Mouse (Mus musculus) limb, embryonic 14.5 days (tissue): ENCODE results near the gene Adam22. TPM values are rescaled to one million over a fixed set of nuclear protein-coding genes. Genes with fewer than 3 reads are reported as not detected.

Source experiments
- ATAC-seq: fragments of 200-750 bp; cut with Nextera tagmentation; 2 replicates; pipeline ENCODE4 v1.8.0; 2017; ENCODE audit warnings: low read depth, moderate number of reproducible peaks, moderate TSS enrichment; ENCODE audit not compliant: low FRiP score
- DNase-seq: peaks from one replicate; pipeline ENCODE4 v3.0.0-alpha.2; 2015; ENCODE audit warnings: low spot score
- H3K27ac ChIP-seq: fragments of 300-500 bp; sonication (generic); replicated peaks from 2 replicates; pipeline ENCODE4 v1.5.1; 2014; ENCODE audit warnings: low read depth, mild to moderate bottlenecking, low read length, moderate library complexity, mixed read lengths
- H3K27me3 ChIP-seq: fragments of 300-500 bp; sonication (generic); 2 replicates; pipeline ENCODE4 v1.6.1; 2014; ENCODE audit warnings: low read length, mixed read lengths; ENCODE audit not compliant: control insufficient read depth, insufficient read depth
- H3K36me3 ChIP-seq: fragments of 300-500 bp; sonication (generic); 2 replicates; pipeline ENCODE4 v1.6.1; 2014; ENCODE audit warnings: mild to moderate bottlenecking, low read length, moderate library complexity, mixed read lengths; ENCODE audit not compliant: control insufficient read depth, insufficient read depth
- H3K4me1 ChIP-seq: fragments of 300-500 bp; sonication (generic); 2 replicates; pipeline ENCODE4 v1.6.1; 2014; ENCODE audit warnings: antibody characterized with exemption, low read length, mixed read lengths; ENCODE audit not compliant: control insufficient read depth, insufficient read depth
- H3K4me2 ChIP-seq: fragments of 300-500 bp; sonication (generic); replicated peaks from 2 replicates; pipeline ENCODE4 v1.6.1; 2014; ENCODE audit warnings: low read depth, mild to moderate bottlenecking, low read length, moderate library complexity; ENCODE audit not compliant: severe bottlenecking
- H3K4me3 ChIP-seq: fragments of 300-500 bp; sonication (generic); replicated peaks from 2 replicates; pipeline ENCODE4 v1.5.1; 2014; ENCODE audit warnings: low read length
- H3K9ac ChIP-seq: fragments of 300-500 bp; sonication (generic); 2 replicates; pipeline ENCODE4 v1.6.1; 2014; ENCODE audit warnings: mild to moderate bottlenecking, low read depth, low read length, moderate library complexity; ENCODE audit not compliant: severe bottlenecking
- H3K9me3 ChIP-seq: fragments of 300-500 bp; sonication (generic); 2 replicates; pipeline ENCODE4 v1.6.1; 2016; ENCODE audit warnings: low read length; ENCODE audit not compliant: control insufficient read depth
- POLR2A ChIP-seq: fragments of 200-500 bp; IDR thresholded peaks from 2 replicates; pipeline ENCODE4 v1.8.0; 2012; ENCODE audit warnings: inconsistent platforms, mild to moderate bottlenecking, moderate library complexity, borderline replicate concordance; ENCODE audit not compliant: insufficient read depth, insufficient read length; ENCODE audit errors: extremely low read depth
- WGBS: fragments of 180-500 bp; shearing (Covaris S2); extraction: QIAGEN DNeasy Blood & Tissue Kit; methylation state at CpG from one replicate; pipeline ENCODE4 v1.1.7; 2014; 5-methylcytosine and 5-hydroxymethylcytosine counted together
- polyA plus RNA-seq, 2 experiments: library from polyadenylated mRNA; depleted of rRNA in 1 of 2; stranded (reverse) in 1 of 2; unstranded in 1 of 2; fragments of >200 nt; fragmentation: Nextera tagmentation in 1 of 2; extraction: Ambion mirVana in 1 of 2; gene quantifications; 2 replicates each; pipeline versions ENCODE4 v1.2.1 to v1.2.3; 2012 to 2014

Adam22 gene
- polyA plus RNA-seq, 2 experiments = 8.6 to 14.3 TPM

DNA sequence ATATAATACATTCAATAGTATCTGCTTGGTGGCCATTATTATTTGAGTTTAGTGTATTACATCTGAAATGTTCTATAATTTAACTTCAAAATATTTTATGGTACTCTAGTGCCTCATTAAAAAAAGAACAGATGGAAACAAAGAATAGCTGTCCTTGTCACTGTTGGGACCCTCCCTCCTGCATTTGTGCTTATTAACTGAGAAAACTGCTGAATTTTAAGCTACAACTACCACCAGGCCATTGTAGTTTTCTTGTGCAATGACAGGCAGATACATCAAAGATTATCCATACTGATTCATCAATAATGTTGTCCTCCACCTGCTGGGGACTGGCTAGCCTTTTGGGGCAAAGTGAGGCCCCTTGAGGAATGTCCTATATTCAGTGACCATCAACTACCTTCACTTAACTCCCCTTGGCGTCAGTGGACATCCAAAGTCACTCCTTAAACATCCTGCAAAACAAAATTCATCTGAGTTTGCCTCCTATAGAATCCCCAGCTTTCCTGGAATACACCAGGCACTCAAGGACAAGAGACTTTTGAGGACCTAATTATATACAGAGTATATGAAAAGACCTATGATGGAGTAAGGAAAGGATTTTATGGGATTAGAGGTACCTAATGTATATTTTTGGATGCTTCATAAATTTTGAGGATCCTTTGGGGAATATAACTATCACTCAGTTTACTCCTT, 26.1 kb upstream of the Adam22 start:
- no peak overlapping the region for H3K4me2 ChIP-seq
- H3K9me3 ChIP-seq = no peaks in the 10 kb centered on the region
- H3K4me1 ChIP-seq = no peaks in the 10 kb centered on the region
- WGBS = 59% methylated on average over 1 of the region's 1 CpGs
- ATAC-seq (no peak), DNase-seq (no peak)
- H3K36me3 ChIP-seq = peaks cover 19% of the 10 kb centered on the region
- no peak overlapping the region for H3K27ac ChIP-seq
- no peak overlapping the region for H3K4me3 ChIP-seq
- H3K9ac ChIP-seq = no peak overlapping the region
- no peaks in the 10 kb centered on the region for H3K27me3 ChIP-seq
- TF ChIP-seq POLR2A = no peak

DNA sequence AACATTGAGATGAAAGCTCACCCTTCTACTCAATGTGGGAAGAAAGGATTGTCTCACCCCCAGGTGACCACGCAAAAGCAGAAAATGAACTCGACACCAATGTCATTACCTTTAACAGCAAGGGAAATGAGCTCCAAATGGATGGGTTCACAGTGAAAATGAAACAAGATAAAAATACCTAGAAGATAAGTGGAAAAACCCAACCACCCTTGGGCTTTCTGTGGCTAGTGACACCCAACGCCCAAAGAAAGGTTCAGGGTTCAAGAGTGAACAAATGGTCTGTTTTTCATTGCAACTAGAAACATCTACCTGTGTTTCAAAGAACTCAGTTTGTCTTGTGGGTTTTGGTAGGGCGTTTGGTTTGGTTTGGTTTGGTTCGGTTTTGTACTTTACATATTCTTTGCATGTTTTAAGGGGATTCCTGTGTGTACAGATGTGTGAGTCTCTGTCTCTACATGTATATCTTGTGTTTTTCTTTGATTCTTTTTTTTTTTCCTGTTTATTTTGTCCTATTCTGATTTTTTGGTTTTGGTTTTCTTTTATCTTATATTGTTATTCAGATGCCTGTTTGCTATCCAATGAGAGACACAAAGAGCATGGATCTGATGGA, 6.4 kb upstream of the Adam22 start:
- DNase-seq = no peak
- no peaks in the 10 kb centered on the region for H3K4me1 ChIP-seq
- no peak for TF ChIP-seq POLR2A
- H3K4me3 ChIP-seq = no peak overlapping the region
- no peaks in the 10 kb centered on the region for H3K9me3 ChIP-seq
- H3K27me3 ChIP-seq = no peaks in the 10 kb centered on the region
- H3K4me2 ChIP-seq = no peak overlapping the region
- 77% methylated on average over 5 of the region's 5 CpGs for WGBS
- H3K36me3 ChIP-seq = no peaks in the 10 kb centered on the region
- no peak overlapping the region for H3K27ac ChIP-seq
- no peak for ATAC-seq
- H3K9ac ChIP-seq = no peak overlapping the region

DNA sequence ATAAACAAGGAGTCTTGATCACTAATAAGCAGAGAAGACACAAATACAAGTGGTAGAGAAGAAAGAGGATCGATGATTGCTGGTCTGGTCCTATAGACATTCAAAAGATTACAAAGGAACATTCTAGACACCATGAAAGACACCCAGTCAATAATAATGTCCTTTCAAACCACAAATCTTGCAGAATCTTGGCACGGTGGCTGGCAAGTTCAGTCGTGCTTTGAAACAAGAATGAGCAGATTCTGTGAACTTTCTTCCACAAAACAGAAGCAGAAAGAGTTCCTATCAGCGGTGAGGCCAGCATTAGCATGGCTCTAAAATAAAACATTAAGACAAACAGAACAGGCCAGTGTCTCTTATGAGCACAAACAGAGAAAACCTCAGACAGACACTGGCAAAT, 5.5 kb upstream of the Adam22 start:
- no peaks in the 10 kb centered on the region for H3K36me3 ChIP-seq
- no peaks in the 10 kb centered on the region for H3K9me3 ChIP-seq
- H3K4me3 ChIP-seq = no peak overlapping the region
- 75% methylated on average over 4 of the region's 4 CpGs for WGBS
- H3K9ac ChIP-seq = no peak overlapping the region
- H3K4me1 ChIP-seq = no peaks in the 10 kb centered on the region
- no peak overlapping the region for H3K27ac ChIP-seq
- H3K27me3 ChIP-seq = no peaks in the 10 kb centered on the region
- no peak for ATAC-seq
- TF ChIP-seq POLR2A = no peak
- DNase-seq = no peak
- no peak overlapping the region for H3K4me2 ChIP-seq

DNA sequence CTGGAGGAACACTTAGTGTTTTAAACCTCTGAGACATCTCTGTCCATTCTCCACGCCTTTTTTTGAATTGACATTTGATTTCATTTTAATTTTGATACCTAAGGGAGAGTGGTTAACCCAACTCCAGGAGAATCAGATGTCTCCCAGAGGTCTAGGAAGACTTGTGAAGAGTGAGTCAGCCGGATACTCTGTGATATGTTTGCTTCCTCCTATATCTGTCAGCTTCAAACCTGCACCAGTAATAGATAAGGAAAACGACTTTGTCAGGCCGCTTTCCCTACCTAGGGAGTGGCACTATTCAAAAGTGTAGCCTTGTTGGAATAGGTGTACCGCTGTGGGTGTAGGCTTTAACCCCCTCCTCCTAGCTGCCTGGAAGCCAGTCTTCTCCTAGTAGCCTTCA, 821 bp upstream of the Adam22 start:
- Histone ChIP-seq H3K36me3 (no peaks in the 10 kb centered on the region), H3K9ac (no peak overlapping the region), H3K4me3 (no peak overlapping the region), H3K27ac (no peak overlapping the region), H3K4me2 (no peak overlapping the region), H3K4me1 (peaks cover 6% of the 10 kb centered on the region; the same call in 1 of the 2 replicates), H3K9me3 (no peaks in the 10 kb centered on the region), H3K27me3 (no peaks in the 10 kb centered on the region)
- ATAC-seq (no peak), DNase-seq (no peak)
- WGBS = 75% methylated on average over 5 of the region's 5 CpGs
- no peak for TF ChIP-seq POLR2A

DNA sequence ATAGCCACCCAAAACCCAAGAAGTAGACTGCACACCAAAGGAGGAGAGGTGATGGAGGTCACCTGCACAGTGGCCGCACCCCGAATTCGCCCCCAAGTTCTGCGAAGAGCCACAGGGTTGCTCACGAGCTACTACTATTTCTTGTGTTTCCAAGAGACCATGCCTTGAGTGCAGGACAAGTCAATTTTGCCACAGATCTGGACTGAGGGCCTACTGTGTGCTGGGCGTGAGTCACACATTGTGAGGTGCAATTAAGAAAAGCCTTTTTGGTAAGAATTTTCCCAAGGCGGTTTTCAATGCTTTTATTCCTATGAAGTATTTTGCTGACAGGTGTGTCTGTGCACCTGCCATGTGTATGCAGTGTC, 350 bp upstream of the Adam22 start:
- Histone ChIP-seq H3K4me1 (peaks cover 6% of the 10 kb centered on the region; the same call in 1 of the 2 replicates), H3K4me3 (peak overlapping the region; percentile 73), H3K9ac (no peak overlapping the region), H3K27me3 (no peaks in the 10 kb centered on the region), H3K4me2 (peak overlapping the region; percentile 77), H3K27ac (no peak overlapping the region), H3K9me3 (no peaks in the 10 kb centered on the region), H3K36me3 (no peaks in the 10 kb centered on the region)
- DNase-seq = no peak
- 32% methylated on average over 7 of the region's 7 CpGs for WGBS
- ATAC-seq = no peak
- TF ChIP-seq POLR2A = no peak
